Mouse (Mus musculus) heart, embryonic 14.5 days (tissue): ENCODE results near the gene Pop7. TPM values are rescaled to one million over a fixed set of nuclear protein-coding genes. Genes with fewer than 3 reads are reported as not detected.

Source experiments
- ATAC-seq: fragments of 200-750 bp; cut with Nextera tagmentation; 2 replicates; pipeline ENCODE4 v1.8.0; 2017; ENCODE audit warnings: low read depth, moderate TSS enrichment; ENCODE audit not compliant: insufficient number of reproducible peaks, insufficient read depth, low FRiP score
- H3K27ac ChIP-seq, 2 experiments: fragments of 200-500 bp in 1 of 2; fragments of 300-500 bp in 1 of 2; sonication (generic) in 1 of 2; replicated peaks in 1 of 2; 2 replicates each; pipeline ENCODE4 v1.5.1; 2012 to 2014; ENCODE audit warnings: low read depth in 2 of 2, low read length in 2 of 2, control low read depth in 1 of 2, mild to moderate bottlenecking in 1 of 2, mixed read lengths in 1 of 2; ENCODE audit not compliant: control insufficient read depth in 1 of 2, insufficient read depth in 1 of 2
- H3K27me3 ChIP-seq: fragments of 300-500 bp; sonication (generic); 2 replicates; pipeline ENCODE4 v1.6.1; 2014; ENCODE audit warnings: mild to moderate bottlenecking, low read length, control low read depth; ENCODE audit not compliant: control insufficient read depth, insufficient read depth
- H3K36me3 ChIP-seq: fragments of 300-500 bp; sonication (generic); 2 replicates; pipeline ENCODE4 v1.6.1; 2014; ENCODE audit warnings: mild to moderate bottlenecking, control low read depth, low read length, mixed read lengths; ENCODE audit not compliant: control insufficient read depth, insufficient read depth
- H3K4me1 ChIP-seq, 2 experiments: fragments of 200-500 bp in 1 of 2; fragments of 300-500 bp in 1 of 2; sonication (generic) in 1 of 2; 2 replicates each; pipeline ENCODE4 v1.6.1; 2012 to 2014; ENCODE audit warnings: low read length in 2 of 2, control low read depth in 1 of 2, mixed read lengths in 1 of 2; ENCODE audit not compliant: control insufficient read depth in 2 of 2, insufficient read depth in 2 of 2
- H3K4me2 ChIP-seq: fragments of 300-500 bp; sonication (generic); 2 replicates; pipeline ENCODE4 v1.6.1; 2014; ENCODE audit warnings: mild to moderate bottlenecking, low read length
- H3K4me3 ChIP-seq, 2 experiments: fragments of 200-500 bp in 1 of 2; fragments of 300-500 bp in 1 of 2; sonication (generic) in 1 of 2; 2 replicates each; pipeline ENCODE4 v1.5.1; 2012 to 2014; ENCODE audit warnings: low read length in 2 of 2, mild to moderate bottlenecking in 2 of 2, control low read depth in 1 of 2, low read depth in 1 of 2, moderate library complexity in 1 of 2; ENCODE audit not compliant: control insufficient read depth in 1 of 2, insufficient read depth in 1 of 2
- H3K9ac ChIP-seq: fragments of 300-500 bp; sonication (generic); 2 replicates; pipeline ENCODE4 v1.6.1; 2014; ENCODE audit warnings: mild to moderate bottlenecking, low read length
- H3K9me3 ChIP-seq: fragments of 300-500 bp; sonication (generic); 2 replicates; pipeline ENCODE4 v1.6.1; 2016; ENCODE audit warnings: low read length, control low read depth; ENCODE audit not compliant: control insufficient read depth
- WGBS: fragments of 180-500 bp; shearing (Covaris S2); extraction: QIAGEN DNeasy Blood & Tissue Kit; methylation state at CpG from one replicate; pipeline ENCODE4 v1.1.7; 2014; 5-methylcytosine and 5-hydroxymethylcytosine counted together
- polyA plus RNA-seq: library from polyadenylated mRNA; unstranded; fragments of >200 nt; fragmentation: Nextera tagmentation; extraction: Ambion mirVana; gene quantifications from 2 replicates; pipeline ENCODE4 v1.2.1, GENCODE M21; 2014

The Pop7 gene
- polyA plus RNA-seq, 1 experiment from 2014 or later = 49.8 TPM

GRCm38 (mm10) chr5:137519691-137520550, 17.6 kb upstream of the Pop7 start:
- H3K4me1 ChIP-seq = no peaks in the 10 kb centered on the region
- no peak overlapping the region for H3K27ac ChIP-seq
- H3K9ac ChIP-seq = no peak overlapping the region
- 89% methylated on average over 27 of the region's 27 CpGs for WGBS
- H3K4me3 ChIP-seq = no peak overlapping the region
- H3K4me2 ChIP-seq = no peak overlapping the region
- ATAC-seq = no peak
- no peaks in the 10 kb centered on the region for H3K9me3 ChIP-seq
- peaks cover 79% of the 10 kb centered on the region for H3K36me3 ChIP-seq
- no peaks in the 10 kb centered on the region for H3K27me3 ChIP-seq

GRCm38 (mm10) chr5:137518436-137518835, 16.1 kb upstream of the Pop7 start, which contains the start of gene Gigyf1:
Gene Gigyf1, plus strand, starts transcription at chr5:137518548.
- Histone ChIP-seq H3K27me3 (no peaks in the 10 kb centered on the region), H3K9me3 (no peaks in the 10 kb centered on the region), H3K27ac (no peak within 1 kb of the TSS), H3K4me2 (no peak within 1 kb of the TSS), H3K9ac (no peak within 1 kb of the TSS), H3K36me3 (peaks cover 74% of the 10 kb centered on the region), H3K4me3 (no peak within 1 kb of the TSS), H3K4me1 (peaks cover 0 to 14% of the 10 kb centered on the region in 2 experiments; a peak in 3 of 4 replicates)
- no peak for ATAC-seq
- 76% methylated on average over 5 of the region's 5 CpGs for WGBS

- no peak overlapping the region for H3K27ac ChIP-seq
- H3K4me2 ChIP-seq = no peak overlapping the region
- H3K27me3 ChIP-seq = no peaks in the 10 kb centered on the region
- peaks cover 5 to 38% of the 10 kb centered on the region in 2 experiments for H3K4me1 ChIP-seq
- H3K36me3 ChIP-seq = peaks cover 38% of the 10 kb centered on the region
- no peak overlapping the region for H3K9ac ChIP-seq
- no peak for ATAC-seq
- 81% methylated on average over 3 of the region's 3 CpGs for WGBS
- H3K9me3 ChIP-seq = no peaks in the 10 kb centered on the region
- no peak overlapping the region for H3K4me3 ChIP-seq
These were observed 12.5 kb upstream of the Pop7 start for GRCm38 (mm10) chr5:137514811-137515210.

GRCm38 (mm10) chr5:137513951-137514721, 11.8 kb upstream of the Pop7 start:
- H3K36me3 ChIP-seq = peaks cover 31% of the 10 kb centered on the region
- ATAC-seq = no peak
- WGBS = 77% methylated on average over 12 of the region's 12 CpGs
- no peaks in the 10 kb centered on the region for H3K27me3 ChIP-seq
- H3K4me1 ChIP-seq = peaks cover 7 to 38% of the 10 kb centered on the region in 2 experiments
- no peak overlapping the region for H3K4me2 ChIP-seq
- no peaks in the 10 kb centered on the region for H3K9me3 ChIP-seq
- H3K4me3 ChIP-seq = no peak overlapping the region
- H3K27ac ChIP-seq = no peak overlapping the region
- H3K9ac ChIP-seq = no peak overlapping the region

- Histone ChIP-seq H3K4me1 (peaks cover 7 to 38% of the 10 kb centered on the region in 2 experiments), H3K4me3 (no peak overlapping the region), H3K4me2 (0 out of 2 replicates have a peak overlapping the region, but pooled peaks have one; percentile 4), H3K9ac (peak overlapping the region; percentile 21; the same call in 1 of the 2 replicates), H3K27ac (0 out of 4 replicates have a peak overlapping the region, but pooled peaks of 1 of the 2 experiments have one; percentile 3), H3K36me3 (peaks cover 21% of the 10 kb centered on the region), H3K27me3 (no peaks in the 10 kb centered on the region), H3K9me3 (no peaks in the 10 kb centered on the region)
- 77% methylated on average over 11 of the region's 11 CpGs for WGBS
- ATAC-seq = no peak
These were observed 10.8 kb upstream of the Pop7 start for GRCm38 (mm10) chr5:137512847-137513794.

- Histone ChIP-seq H3K4me2 (peak overlapping the region; percentile 82), H3K4me1 (peaks cover 7 to 38% of the 10 kb centered on the region in 2 experiments), H3K27me3 (no peaks in the 10 kb centered on the region), H3K9me3 (no peaks in the 10 kb centered on the region), H3K4me3 (peak overlapping the region; percentile 2 to 98; a peak in 3 of 4 replicates), H3K36me3 (peaks cover 10% of the 10 kb centered on the region; the same call in 1 of the 2 replicates), H3K9ac (peak overlapping the region; percentile 99), H3K27ac (peak overlapping the region in 1 of 2 experiments; percentile 89; a peak in 1 of 4 replicates)
- 89% methylated on average over 3 of the region's 3 CpGs for WGBS
- ATAC-seq = no peak
These were observed 9.4 kb upstream of the Pop7 start for GRCm38 (mm10) chr5:137511706-137512105.
